Mouse (Mus musculus) thymus, adult 2 months (tissue): ENCODE measurements around the gene Zc3h7a. TPM values are rescaled to one million over a fixed set of nuclear protein-coding genes. Genes with fewer than 3 reads are reported as not detected.

Source experiments
- DNase-seq: peaks from one replicate; pipeline ENCODE4 v3.0.0; 2021
- H3K27ac ChIP-seq: fragments of 200-500 bp; 2 replicates; pipeline ENCODE4 v1.5.1; 2012; ENCODE audit warnings: low read length, control low read depth; ENCODE audit not compliant: control insufficient read depth, insufficient read depth
- H3K27me3 ChIP-seq: fragments of 200-500 bp; 2 replicates; pipeline ENCODE4 v1.6.1; 2012; ENCODE audit warnings: mild to moderate bottlenecking, low read length, moderate library complexity, mixed read lengths; ENCODE audit not compliant: control insufficient read depth, insufficient read depth
- H3K36me3 ChIP-seq: fragments of 200-500 bp; 2 replicates; pipeline ENCODE4 v1.6.1; 2012; ENCODE audit warnings: mild to moderate bottlenecking, low read length, moderate library complexity; ENCODE audit not compliant: control insufficient read depth, insufficient read depth
- H3K4me1 ChIP-seq: fragments of 200-500 bp; replicated peaks from 2 replicates; pipeline ENCODE4 v1.6.1; 2012; ENCODE audit warnings: low read length; ENCODE audit not compliant: control insufficient read depth, insufficient read depth
- H3K4me3 ChIP-seq: fragments of 200-500 bp; 2 replicates; pipeline ENCODE4 v1.5.1; 2012; ENCODE audit warnings: mild to moderate bottlenecking, low read length, control low read depth, moderate library complexity; ENCODE audit not compliant: control insufficient read depth, insufficient read depth
- CTCF ChIP-seq: fragments of 200-500 bp; IDR thresholded peaks from 2 replicates; pipeline ENCODE4 v1.5.1; 2012; ENCODE audit warnings: mild to moderate bottlenecking, control low read depth, low read length, moderate library complexity, borderline replicate concordance; ENCODE audit not compliant: control insufficient read depth, poor library complexity, insufficient read depth; ENCODE audit errors: extremely low read depth
- POLR2A ChIP-seq: fragments of 200-500 bp; IDR thresholded peaks from 2 replicates; pipeline ENCODE4 v1.6.1; 2012; ENCODE audit warnings: mild to moderate bottlenecking, low read length, control low read depth, moderate library complexity; ENCODE audit not compliant: control insufficient read depth, poor library complexity, insufficient read depth; ENCODE audit errors: extremely low read depth
- WGBS: fragments of 180-500 bp; shearing (Covaris S2); methylation state at CpG from one replicate; pipeline ENCODE4 v1.1.7; 2018; 5-methylcytosine and 5-hydroxymethylcytosine counted together
- polyA plus RNA-seq: library from polyadenylated mRNA; depleted of rRNA; stranded (reverse); fragments of >200 nt; gene quantifications from 2 replicates; pipeline ENCODE4 v1.2.3, GENCODE M21; 2012; rRNA removed

Gene Zc3h7a
- polyA plus RNA-seq, 1 experiment: 116 TPM

- Histone ChIP-seq H3K4me1 (no peaks in the 10 kb centered on the region), H3K36me3 (peaks cover 29% of the 10 kb centered on the region), H3K4me3 (no peak overlapping the region), H3K27me3 (no peaks in the 10 kb centered on the region), H3K27ac (no peak overlapping the region)
- 88% methylated on average over 4 of the region's 4 CpGs for WGBS
- no peak for TF ChIP-seq CTCF
- no peak for TF ChIP-seq POLR2A
- DNase-seq: no peak
These were observed 84.1 kb downstream of the Zc3h7a start for GRCm38 (mm10) chr16:11092061-11092460.

- no peak overlapping the region for H3K4me3 ChIP-seq
- H3K4me1 ChIP-seq: no peaks in the 10 kb centered on the region
- H3K27me3 ChIP-seq: no peaks in the 10 kb centered on the region
These were observed 85.2 kb downstream of the Zc3h7a start for GRCm38 (mm10) chr16:11090836-11091570.

GRCm38 (mm10) chr16:11086856-11087588 lies 89.2 kb downstream of the Zc3h7a start:
- no peak for DNase-seq
- H3K36me3 ChIP-seq: peaks cover 43% of the 10 kb centered on the region
- H3K4me1 ChIP-seq: no peaks in the 10 kb centered on the region
- TF ChIP-seq POLR2A: no peak
- TF ChIP-seq CTCF: no peak
- H3K27ac ChIP-seq: no peak overlapping the region
- no peak overlapping the region for H3K4me3 ChIP-seq
- no peaks in the 10 kb centered on the region for H3K27me3 ChIP-seq
- WGBS: 45% methylated on average over 5 of the region's 5 CpGs

More at GRCm38 (mm10) chr16:11090836-11091570, 85.2 kb downstream of the Zc3h7a start:
- no peak for DNase-seq
- peaks cover 29% of the 10 kb centered on the region for H3K36me3 ChIP-seq
- 92% methylated on average over 10 of the region's 10 CpGs for WGBS
- TF ChIP-seq CTCF: no peak
- TF ChIP-seq POLR2A: no peak
- H3K27ac ChIP-seq: no peak overlapping the region

Other genes starting within 250 kb of the Zc3h7a start
- 78.6 and 85.4 TPM in 2 replicates for gene Snn, start 115.4 kb downstream of the Zc3h7a start, polyA plus RNA-seq
- 107 TPM in 2 replicates for gene Litaf, start 110.2 kb downstream of the Zc3h7a start, polyA plus RNA-seq
- 34.5 and 35.1 TPM in 2 replicates for gene Txndc11, start 41.7 kb downstream of the Zc3h7a start, polyA plus RNA-seq
- gene Rsl1d1, start 26.9 kb upstream of the Zc3h7a start, polyA plus RNA-seq: 10.7 and 12.0 TPM in 2 replicates
- 47.5 and 78.7 TPM in 2 replicates for gene Gspt1, start 77.9 kb upstream of the Zc3h7a start, polyA plus RNA-seq
- gene Tnfrsf17, start 137.4 kb upstream of the Zc3h7a start, polyA plus RNA-seq: 1.2 and 2.7 TPM in 2 replicates
- gene Snx29, start 146.5 kb upstream of the Zc3h7a start, polyA plus RNA-seq: 15.0 and 16.9 TPM in 2 replicates